Mouse (Mus musculus) intestine, postnatal 0 days (tissue): ENCODE measurements around the gene Atp8a2. TPM values are rescaled to one million over a fixed set of nuclear protein-coding genes. Genes with fewer than 3 reads are reported as not detected.

ENCODE experiments used
- ATAC-seq: fragments of 200-750 bp; cut with Nextera tagmentation; 2 replicates; pipeline ENCODE4 v1.8.0; 2017; ENCODE audit warnings: mild to moderate bottlenecking, moderate TSS enrichment, moderate library complexity
- H3K27ac ChIP-seq: fragments of 300-500 bp; sonication (generic); 2 replicates; pipeline ENCODE4 v1.5.1; 2014; ENCODE audit warnings: mild to moderate bottlenecking, low read depth, low read length, moderate library complexity
- H3K27me3 ChIP-seq: fragments of 300-500 bp; sonication (generic); replicated peaks from 2 replicates; pipeline ENCODE4 v1.6.1; 2014; ENCODE audit warnings: low read length, mixed read lengths; ENCODE audit not compliant: control insufficient read depth, insufficient read depth
- H3K36me3 ChIP-seq: fragments of 300-500 bp; sonication (generic); 2 replicates; pipeline ENCODE4 v1.6.1; 2014; ENCODE audit warnings: mild to moderate bottlenecking, moderate library complexity; ENCODE audit not compliant: control insufficient read depth, insufficient read depth
- H3K4me1 ChIP-seq: fragments of 300-500 bp; sonication (generic); replicated peaks from 2 replicates; pipeline ENCODE4 v1.6.1; 2014; ENCODE audit warnings: antibody characterized with exemption, low read length, mixed read lengths; ENCODE audit not compliant: control insufficient read depth, insufficient read depth
- H3K4me2 ChIP-seq: fragments of 300-500 bp; sonication (generic); replicated peaks from 2 replicates; pipeline ENCODE4 v1.6.1; 2014; ENCODE audit warnings: low read depth, mild to moderate bottlenecking, moderate library complexity
- H3K4me3 ChIP-seq: fragments of 300-500 bp; sonication (generic); 2 replicates; pipeline ENCODE4 v1.5.1; 2014; ENCODE audit warnings: low read depth, low read length
- H3K9ac ChIP-seq: fragments of 300-500 bp; sonication (generic); 2 replicates; pipeline ENCODE4 v1.6.1; 2014; ENCODE audit warnings: mild to moderate bottlenecking, low read depth, low read length
- H3K9me3 ChIP-seq: fragments of 300-500 bp; sonication (generic); 2 replicates; pipeline ENCODE4 v1.6.1; 2016; ENCODE audit warnings: mixed run types; ENCODE audit not compliant: control insufficient read depth
- CTCF ChIP-seq: sonication (generic); IDR thresholded peaks from 2 replicates; pipeline ENCODE4 v1.5.1; 2016; ENCODE audit warnings: low read depth, mild to moderate bottlenecking, control low read depth, antibody characterized with exemption, moderate library complexity
- WGBS: fragments of 180-500 bp; shearing (Covaris S2); extraction: QIAGEN DNeasy Blood & Tissue Kit; methylation state at CpG from one replicate; pipeline ENCODE4 v1.1.7; 2014; 5-methylcytosine and 5-hydroxymethylcytosine counted together
- polyA plus RNA-seq: library from polyadenylated mRNA; unstranded; fragments of >200 nt; fragmentation: Nextera tagmentation; extraction: Ambion mirVana; gene quantifications from 2 replicates; pipeline ENCODE4 v1.2.1, GENCODE M21; 2015

Atp8a2 gene
- polyA plus RNA-seq, 1 experiment from 2014 or later = 5.1 TPM

- Histone ChIP-seq H3K27ac (no peak overlapping the region), H3K4me2 (no peak overlapping the region), H3K9me3 (no peaks in the 10 kb centered on the region), H3K36me3 (no peaks in the 10 kb centered on the region), H3K9ac (no peak overlapping the region), H3K27me3 (no peaks in the 10 kb centered on the region), H3K4me1 (no peaks in the 10 kb centered on the region), H3K4me3 (no peak overlapping the region)
- ATAC-seq = no peak
- WGBS = 59% methylated on average over 7 of the region's 7 CpGs
- TF ChIP-seq CTCF = no peak
These were observed 227.4 kb downstream of the Atp8a2 start for GRCm38 (mm10) chr14:59969485-59970134.

GRCm38 (mm10) chr14:59967847-59968550 lies 229.0 kb downstream of the Atp8a2 start:
- no peak for ATAC-seq
- H3K27me3 ChIP-seq = no peaks in the 10 kb centered on the region
- no peak overlapping the region for H3K9ac ChIP-seq
- WGBS = 75% methylated on average over 8 of the region's 8 CpGs
- no peaks in the 10 kb centered on the region for H3K36me3 ChIP-seq
- H3K4me1 ChIP-seq = no peaks in the 10 kb centered on the region
- H3K4me3 ChIP-seq = no peak overlapping the region
- no peak overlapping the region for H3K27ac ChIP-seq
- H3K9me3 ChIP-seq = no peaks in the 10 kb centered on the region
- no peak for TF ChIP-seq CTCF
- H3K4me2 ChIP-seq = no peak overlapping the region

- H3K9me3 ChIP-seq = no peaks in the 10 kb centered on the region
- no peak for TF ChIP-seq CTCF
- WGBS = 70% methylated on average over 4 of the region's 4 CpGs
- no peak overlapping the region for H3K27ac ChIP-seq
- no peak for ATAC-seq
- no peak overlapping the region for H3K4me3 ChIP-seq
- no peak overlapping the region for H3K4me2 ChIP-seq
- H3K36me3 ChIP-seq = no peaks in the 10 kb centered on the region
- H3K4me1 ChIP-seq = no peaks in the 10 kb centered on the region
- H3K27me3 ChIP-seq = no peaks in the 10 kb centered on the region
- H3K9ac ChIP-seq = no peak overlapping the region
These were observed 230.0 kb downstream of the Atp8a2 start for GRCm38 (mm10) chr14:59966981-59967380.

- no peak overlapping the region for H3K4me3 ChIP-seq
- ATAC-seq = no peak
- H3K4me1 ChIP-seq = no peaks in the 10 kb centered on the region
- H3K9me3 ChIP-seq = no peaks in the 10 kb centered on the region
- WGBS = 85% methylated on average over 5 of the region's 5 CpGs
- H3K9ac ChIP-seq = no peak overlapping the region
- no peaks in the 10 kb centered on the region for H3K27me3 ChIP-seq
- H3K27ac ChIP-seq = no peak overlapping the region
- no peaks in the 10 kb centered on the region for H3K36me3 ChIP-seq
- H3K4me2 ChIP-seq = no peak overlapping the region
- no peak for TF ChIP-seq CTCF
These were observed 232.4 kb downstream of the Atp8a2 start for GRCm38 (mm10) chr14:59964569-59964968.

GRCm38 (mm10) chr14:59960961-59961360 lies 236.0 kb downstream of the Atp8a2 start:
- Histone ChIP-seq H3K4me2 (no peak overlapping the region), H3K36me3 (no peaks in the 10 kb centered on the region), H3K27me3 (no peaks in the 10 kb centered on the region), H3K27ac (no peak overlapping the region), H3K4me3 (no peak overlapping the region), H3K9ac (no peak overlapping the region), H3K9me3 (no peaks in the 10 kb centered on the region), H3K4me1 (no peaks in the 10 kb centered on the region)
- no peak for ATAC-seq
- 61% methylated on average over 9 of the region's 9 CpGs for WGBS
- TF ChIP-seq CTCF = no peak

- Histone ChIP-seq H3K4me2 (no peak overlapping the region), H3K9me3 (no peaks in the 10 kb centered on the region), H3K36me3 (no peaks in the 10 kb centered on the region), H3K27ac (no peak overlapping the region), H3K4me3 (no peak overlapping the region), H3K4me1 (no peaks in the 10 kb centered on the region), H3K27me3 (no peaks in the 10 kb centered on the region), H3K9ac (no peak overlapping the region)
- no peak for ATAC-seq
- 59% methylated on average over 9 of the region's 9 CpGs for WGBS
- TF ChIP-seq CTCF = no peak
These were observed 236.6 kb downstream of the Atp8a2 start for GRCm38 (mm10) chr14:59960214-59960890.
